In the genomic region with DNA sequence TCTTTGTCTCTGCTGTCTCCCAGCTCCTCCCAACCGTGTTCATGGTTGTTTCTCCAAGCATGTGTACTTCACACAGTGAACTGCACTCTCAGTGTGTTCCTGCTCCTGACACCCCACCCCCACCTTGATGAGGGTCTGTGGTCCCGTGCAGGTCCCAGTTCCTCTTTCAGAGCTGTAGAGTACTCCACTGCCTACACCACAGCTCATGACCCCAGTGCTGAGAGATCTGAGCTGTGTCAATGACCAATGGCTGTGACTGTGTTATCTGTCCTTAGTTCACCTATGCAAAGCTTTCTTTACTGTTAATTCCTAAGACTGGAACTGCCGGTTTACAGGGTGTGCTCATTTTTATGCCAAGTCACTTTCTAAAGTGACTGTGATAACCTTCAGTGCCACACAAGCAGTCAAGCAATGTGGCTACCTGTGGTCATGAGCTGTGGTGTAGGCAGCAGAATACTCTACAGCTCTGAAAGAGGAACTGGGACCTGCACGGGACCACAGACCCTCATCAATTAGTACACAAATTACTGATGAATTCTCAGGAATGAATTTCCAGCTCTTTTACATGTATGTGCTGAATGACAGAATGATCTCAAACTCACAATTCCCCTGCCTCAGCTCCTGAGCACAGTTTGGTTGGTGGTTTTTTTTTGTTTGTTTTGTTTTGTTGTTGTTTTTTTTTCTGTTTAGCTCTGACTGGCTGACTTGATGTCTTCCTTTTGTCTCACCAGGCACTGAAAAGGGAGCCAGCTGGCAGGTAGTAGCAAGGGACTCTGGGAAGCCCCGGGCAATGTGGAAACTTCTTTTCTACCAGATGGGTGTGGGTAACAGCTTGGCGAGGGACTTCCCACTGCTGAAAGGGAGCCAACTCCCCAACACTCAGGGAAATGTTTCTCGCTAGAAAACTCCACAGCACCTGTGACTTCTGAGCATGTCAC, we compare ENCODE assay signal across 9 mouse cellular contexts. TPM values are rescaled to one million over a fixed set of nuclear protein-coding genes. Genes with fewer than 3 reads are reported as not detected.
DNase-seq lines count a peak whose midpoint lies in the region; ATAC-seq and TF ChIP-seq lines count a peak whose summit lies in the region.
"Had no signal": no experiment of that assay in that cellular context is flagged by ENCODE, and none has a peak within 500 bp of the region (broad histone marks: within the 10 kb centered on the region; RNA-seq: fewer than 3 reads in every experiment).

No protein-coding gene starts in this region.

- H3K4me2 ChIP-seq in hindbrain, embryonic 14.5 days (replicated peaks): no peak overlapping the region
- no peak overlapping the region for H3K4me2 ChIP-seq in hindbrain, embryonic 11.5 days (replicated peaks; ENCODE audit: low read depth, low read length)
- no peak overlapping the region for H3K4me2 ChIP-seq in intestine, embryonic 15.5 days (replicated peaks)
- H3K4me2 ChIP-seq: embryonic facial prominence, embryonic 13.5 days had no signal

- no peaks in the 10 kb centered on the region for H3K27me3 ChIP-seq in hindbrain, embryonic 14.5 days (ENCODE audit: control insufficient read depth, insufficient read depth, low read length)
- no peaks in the 10 kb centered on the region for H3K27me3 ChIP-seq in hindbrain, embryonic 11.5 days (ENCODE audit: control insufficient read depth, insufficient read depth, low read length)
- no peaks in the 10 kb centered on the region for H3K27me3 ChIP-seq in intestine, embryonic 15.5 days (replicated peaks)
- H3K27me3 ChIP-seq: embryonic facial prominence, embryonic 13.5 days had no signal

- TF ChIP-seq CTCF in lung, adult 2 months (IDR thresholded peaks at IDR 0.05; ENCODE audit: insufficient read depth, low read length): no peak

- WGBS in hindbrain, embryonic 14.5 days: 62% methylated on average over 7 of the region's 7 CpGs
- 77% methylated on average over 7 of the region's 7 CpGs for WGBS in hindbrain, embryonic 11.5 days
- WGBS in lung, adult 2 months: 54% methylated on average over 7 of the region's 7 CpGs
- 86% methylated on average over 7 of the region's 7 CpGs for WGBS in intestine, embryonic 15.5 days

- H3K27ac ChIP-seq in hindbrain, embryonic 14.5 days: 0 out of 2 replicates have a peak overlapping the region, but pooled peaks have one; percentile 20
- H3K27ac ChIP-seq in hindbrain, embryonic 11.5 days (ENCODE audit: low read depth, low read length): no peak overlapping the region
- H3K27ac ChIP-seq in intestine, embryonic 15.5 days: no peak overlapping the region
- H3K27ac ChIP-seq: embryonic facial prominence, embryonic 13.5 days had no signal

- no peak for TF ChIP-seq POLR2A in lung, adult 2 months (IDR thresholded peaks at IDR 0.05; ENCODE audit: borderline replicate concordance, extremely low read depth, low read depth, low read length)

- DNase-seq in hindbrain, embryonic 14.5 days (ENCODE audit: low spot score): peak; percentile 32
- DNase-seq in hindbrain, embryonic 11.5 days (ENCODE audit: low spot score): no peak
- peak; percentile 60 for DNase-seq in right cerebral cortex, adult 18-20 months
- no peak for DNase-seq in adrenal gland, postnatal 10 days
- DNase-seq in lung, adult 2 months: no peak

- H3K9ac ChIP-seq in hindbrain, embryonic 14.5 days: no peak overlapping the region
- H3K9ac ChIP-seq in hindbrain, embryonic 11.5 days (ENCODE audit: low read depth, low read length): no peak overlapping the region
- no peak overlapping the region for H3K9ac ChIP-seq in intestine, embryonic 15.5 days
- H3K9ac ChIP-seq: embryonic facial prominence, embryonic 13.5 days had no signal

- no peak overlapping the region for H3K4me3 ChIP-seq in hindbrain, embryonic 14.5 days (replicated peaks; ENCODE audit: low read length)
- H3K4me3 ChIP-seq in hindbrain, embryonic 11.5 days (ENCODE audit: low read depth, low read length): no peak overlapping the region
- no peak overlapping the region for H3K4me3 ChIP-seq in lung, adult 2 months (replicated peaks; ENCODE audit: extremely low read depth, low read depth, low read length)
- H3K4me3 ChIP-seq in intestine, embryonic 15.5 days (replicated peaks): no peak overlapping the region
- H3K4me3 ChIP-seq: embryonic facial prominence, embryonic 13.5 days had no signal

- no peaks in the 10 kb centered on the region for H3K4me1 ChIP-seq in hindbrain, embryonic 14.5 days (replicated peaks; ENCODE audit: control insufficient read depth, insufficient read depth, low read length)
- no peaks in the 10 kb centered on the region; the same call in 1 of the 2 replicates for H3K4me1 ChIP-seq in hindbrain, embryonic 11.5 days (replicated peaks; ENCODE audit: control insufficient read depth, insufficient read depth, low read length)
- peaks cover 2% of the 10 kb centered on the region; the same call in 1 of the 2 replicates for H3K4me1 ChIP-seq in lung, adult 2 months (ENCODE audit: control insufficient read depth, insufficient read depth, low read length)
- peaks cover 2% of the 10 kb centered on the region; the same call in 1 of the 2 replicates for H3K4me1 ChIP-seq in intestine, embryonic 15.5 days (replicated peaks)

- peaks cover 11% of the 10 kb centered on the region; the same call in 1 of the 2 replicates for H3K9me3 ChIP-seq in hindbrain, embryonic 14.5 days (ENCODE audit: control insufficient read depth, low read length)
- no peaks in the 10 kb centered on the region for H3K9me3 ChIP-seq in hindbrain, embryonic 11.5 days (ENCODE audit: control insufficient read depth, low read length)
- no peaks in the 10 kb centered on the region for H3K9me3 ChIP-seq in intestine, embryonic 15.5 days
- H3K9me3 ChIP-seq: embryonic facial prominence, embryonic 13.5 days had no signal

- no peak for ATAC-seq in hindbrain, embryonic 14.5 days (ENCODE audit: low FRiP score)
- no peak for ATAC-seq in hindbrain, embryonic 11.5 days (ENCODE audit: low FRiP score)
- peak; percentile 80 for ATAC-seq in activated CD4-positive, CD25-positive, alpha-beta regulatory T cell, adult 4 months
- ATAC-seq in granulocyte monocyte progenitor cell, adult 5-6 weeks (replicated peaks; ENCODE audit: poor library complexity, severe bottlenecking): 0 out of 2 replicates have a peak, but pooled peaks have one; percentile 24
- no peak for ATAC-seq in intestine, embryonic 15.5 days

- peaks cover 56% of the 10 kb centered on the region for H3K36me3 ChIP-seq in hindbrain, embryonic 14.5 days (replicated peaks; ENCODE audit: control insufficient read depth, insufficient read depth)
- H3K36me3 ChIP-seq in hindbrain, embryonic 11.5 days (ENCODE audit: control insufficient read depth, insufficient read depth, low read length): peaks cover 3% of the 10 kb centered on the region; the same call in 1 of the 2 replicates
- peaks cover 13% of the 10 kb centered on the region for H3K36me3 ChIP-seq in intestine, embryonic 15.5 days

RNA-seq across cellular contexts. Expression of a gene that starts 38.4 kb away (rescaled TPM):
- polyA plus RNA-seq in hindbrain, embryonic 14.5 days (2014; fragmentation: Nextera tagmentation; extraction: Ambion mirVana): 1.4 and 1.7 TPM in 2 replicates
- polyA plus RNA-seq in hindbrain, embryonic 11.5 days (2014; fragmentation: Nextera tagmentation; extraction: Ambion mirVana): 1.4 and 1.8 TPM in 2 replicates
- 10 to 100 TPM; 23.8 to 37.0 TPM for polyA plus RNA-seq in activated CD4-positive, CD25-positive, alpha-beta regulatory T cell, adult 4 months (2017; shearing (Covaris generic))
- total RNA-seq in granulocyte monocyte progenitor cell, adult 5-6 weeks (2014; fragmentation: Nextera tagmentation): 33.7 and 36.6 TPM in 2 replicates
- 28.9 and 29.0 TPM in 2 replicates for total RNA-seq in granulocyte monocyte progenitor cell, adult 5-6 weeks (2017)
- 10 to 100 TPM; 37.1 to 52.7 TPM for total RNA-seq in adrenal gland, postnatal 10 days (2021)
- polyA plus RNA-seq in lung, adult 2 months (2012; rRNA removed): 19.0 and 20.4 TPM in 2 replicates
- 5.5 and 6.0 TPM in 2 replicates for polyA plus RNA-seq in intestine, embryonic 15.5 days (2015; fragmentation: Nextera tagmentation; extraction: Ambion mirVana)

RNA-seq across cellular contexts. Expression of a gene that starts 41.8 kb away (rescaled TPM):
- 49.1 and 50.6 TPM in 2 replicates for polyA plus RNA-seq in hindbrain, embryonic 14.5 days (2014; fragmentation: Nextera tagmentation; extraction: Ambion mirVana)
- 25.6 and 33.3 TPM in 2 replicates for polyA plus RNA-seq in hindbrain, embryonic 11.5 days (2014; fragmentation: Nextera tagmentation; extraction: Ambion mirVana)
- 10 to 100 TPM; 71.0 to 82.0 TPM for polyA plus RNA-seq in activated CD4-positive, CD25-positive, alpha-beta regulatory T cell, adult 4 months (2017; shearing (Covaris generic))
- total RNA-seq in granulocyte monocyte progenitor cell, adult 5-6 weeks (2014; fragmentation: Nextera tagmentation): 51.6 and 54.7 TPM in 2 replicates
- total RNA-seq in granulocyte monocyte progenitor cell, adult 5-6 weeks (2017): 52.1 and 80.7 TPM in 2 replicates
- total RNA-seq in adrenal gland, postnatal 10 days (2021): 10 to 100 TPM; 68.2 to 75.6 TPM
- polyA plus RNA-seq in lung, adult 2 months (2012; rRNA removed): 115 and 147 TPM in 2 replicates
- 45.8 and 48.9 TPM in 2 replicates for polyA plus RNA-seq in intestine, embryonic 15.5 days (2015; fragmentation: Nextera tagmentation; extraction: Ambion mirVana)

RNA-seq across cellular contexts. Expression of a gene that starts 47.0 kb away (rescaled TPM):
- 19.0 and 19.8 TPM in 2 replicates for polyA plus RNA-seq in hindbrain, embryonic 14.5 days (2014; fragmentation: Nextera tagmentation; extraction: Ambion mirVana)
- 13.4 and 14.8 TPM in 2 replicates for polyA plus RNA-seq in hindbrain, embryonic 11.5 days (2014; fragmentation: Nextera tagmentation; extraction: Ambion mirVana)
- 10 to 100 TPM; 27.8 to 37.2 TPM for polyA plus RNA-seq in activated CD4-positive, CD25-positive, alpha-beta regulatory T cell, adult 4 months (2017; shearing (Covaris generic))
- 35.5 and 40.5 TPM in 2 replicates for total RNA-seq in granulocyte monocyte progenitor cell, adult 5-6 weeks (2014; fragmentation: Nextera tagmentation)
- 36.8 and 37.1 TPM in 2 replicates for total RNA-seq in granulocyte monocyte progenitor cell, adult 5-6 weeks (2017)
- 10 to 100 TPM; 60.7 to 72.7 TPM for total RNA-seq in adrenal gland, postnatal 10 days (2021)
- polyA plus RNA-seq in lung, adult 2 months (2012; rRNA removed): 38.8 and 44.7 TPM in 2 replicates
- 24.2 and 26.8 TPM in 2 replicates for polyA plus RNA-seq in intestine, embryonic 15.5 days (2015; fragmentation: Nextera tagmentation; extraction: Ambion mirVana)

Comparison
In these comparisons a context has a peak if more than half of its experiments do, and no peak if none do; other contexts are left out.
1. DNase-seq: peak in hindbrain, embryonic 14.5 days (single experiment) and right cerebral cortex, adult 18-20 months (single experiment); none in hindbrain, embryonic 11.5 days (single experiment), adrenal gland, postnatal 10 days (single experiment) and lung, adult 2 months (single experiment).
2. ATAC-seq: peak in activated CD4-positive, CD25-positive, alpha-beta regulatory T cell, adult 4 months (single experiment) and granulocyte monocyte progenitor cell, adult 5-6 weeks (single experiment); none in hindbrain, embryonic 14.5 days (single experiment), hindbrain, embryonic 11.5 days (single experiment) and intestine, embryonic 15.5 days (single experiment).